Mouse (Mus musculus) thymus, postnatal 0 days (tissue): ENCODE data around the gene Sfn. TPM values are rescaled to one million over a fixed set of nuclear protein-coding genes. Genes with fewer than 3 reads are reported as not detected.

ENCODE experiments used
- DNase-seq: peaks from one replicate; pipeline ENCODE4 v3.0.0-alpha.2; 2015; ENCODE audit warnings: low spot score
- polyA plus RNA-seq: library from polyadenylated mRNA; unstranded; fragments of >200 nt; fragmentation: Nextera tagmentation; extraction: Ambion mirVana; gene quantifications from 2 replicates; pipeline ENCODE4 v1.2.1, GENCODE M21; 2015

Sfn gene
- polyA plus RNA-seq, 1 experiment from 2014 or later = 60.3 TPM

- DNase-seq = peak; percentile 70
These were observed 18.7 kb upstream of the Sfn start for GRCm38 (mm10) chr4:133620668-133621067.

- DNase-seq = peak; percentile 37
These were observed 17.6 kb upstream of the Sfn start for GRCm38 (mm10) chr4:133619473-133620136.

- no peak for DNase-seq
These were observed 16.0 kb upstream of the Sfn start for GRCm38 (mm10) chr4:133617936-133618335.

- DNase-seq = no peak
These were observed 13.4 kb upstream of the Sfn start for GRCm38 (mm10) chr4:133615416-133615815.

- DNase-seq = no peak
These were observed 12.3 kb upstream of the Sfn start for GRCm38 (mm10) chr4:133614274-133614761.

- DNase-seq = no peak
These were observed 11.9 kb upstream of the Sfn start for GRCm38 (mm10) chr4:133613867-133614266.

- DNase-seq = no peak
These were observed 11.1 kb upstream of the Sfn start for GRCm38 (mm10) chr4:133613026-133613425.

GRCm38 (mm10) chr4:133612416-133612815 is 10.4 kb upstream of the Sfn start:
- DNase-seq = no peak

- no peak for DNase-seq
These were observed 9.8 kb upstream of the Sfn start for GRCm38 (mm10) chr4:133611815-133612214.

- DNase-seq = peak; percentile 80
These were observed 7.8 kb upstream of the Sfn start for GRCm38 (mm10) chr4:133609719-133610118.

GRCm38 (mm10) chr4:133607284-133607683 is 5.3 kb upstream of the Sfn start:
- DNase-seq = no peak

- no peak for DNase-seq
These were observed 3.4 kb upstream of the Sfn start for GRCm38 (mm10) chr4:133605330-133605729.

- no peak for DNase-seq
These were observed 2.9 kb upstream of the Sfn start for GRCm38 (mm10) chr4:133604856-133605255.

- no peak for DNase-seq
These were observed 2.2 kb upstream of the Sfn start for GRCm38 (mm10) chr4:133604175-133604574.

GRCm38 (mm10) chr4:133603056-133603455 is 1.1 kb upstream of the Sfn start:
- DNase-seq = no peak

GRCm38 (mm10) chr4:133600306-133600705 is 1.7 kb downstream of the Sfn start:
- no peak for DNase-seq

- no peak for DNase-seq
These were observed 2.3 kb downstream of the Sfn start for GRCm38 (mm10) chr4:133599571-133600073.

GRCm38 (mm10) chr4:133599116-133599515 is 2.9 kb downstream of the Sfn start:
- no peak for DNase-seq

- DNase-seq = no peak
These were observed 3.4 kb downstream of the Sfn start for GRCm38 (mm10) chr4:133598616-133599015.

- DNase-seq = no peak
These were observed 5.9 kb downstream of the Sfn start for GRCm38 (mm10) chr4:133596084-133596483.

- DNase-seq = no peak
These were observed 6.4 kb downstream of the Sfn start for GRCm38 (mm10) chr4:133595538-133595937.

- peak; percentile 73 for DNase-seq
These were observed 9.4 kb downstream of the Sfn start for GRCm38 (mm10) chr4:133592570-133592969.
